Mouse (Mus musculus) ES-E14 (cell line): ENCODE measurements at regions not wholly inside any gene's neighbourhood (a gene's known extent, or its start where the extent isn't known, plus 50 kb on each side); places are given as distances from the start of the nearest gene placed in this dataset.

Experiments
- CHD2 ChIP-seq: IDR thresholded peaks from 2 replicates; pipeline ENCODE4 v1.6.1; 2014; ENCODE audit warnings: mild to moderate bottlenecking, low read depth, low read length, inconsistent platforms
- HCFC1 ChIP-seq: IDR thresholded peaks from 2 replicates; pipeline ENCODE4 v1.6.1; 2012; ENCODE audit warnings: low read length, inconsistent platforms, borderline replicate concordance; ENCODE audit not compliant: insufficient read depth
- MAFK ChIP-seq: IDR thresholded peaks from 2 replicates; pipeline ENCODE4 v1.6.1; 2014; ENCODE audit warnings: mild to moderate bottlenecking, low read depth, low read length, inconsistent platforms; ENCODE audit not compliant: insufficient read depth
- ZC3H11A ChIP-seq: IDR thresholded peaks from 2 replicates; pipeline ENCODE4 v1.6.1; 2012; ENCODE audit warnings: low read depth, mild to moderate bottlenecking, inconsistent platforms, low read length, borderline replicate concordance
- ZNF384 ChIP-seq: IDR thresholded peaks from 2 replicates; pipeline ENCODE4 v1.6.1; 2012; ENCODE audit warnings: low read depth, low read length, inconsistent platforms

GRCm38 (mm10) chr3:22957422-22957821 is 881.0 kb downstream of the Tbl1xr1 start:
- TF ChIP-seq HCFC1 = no peak
- TF ChIP-seq ZC3H11A = no peak
- no peak for TF ChIP-seq CHD2
- no peak for TF ChIP-seq MAFK
- no peak for TF ChIP-seq ZNF384
